Mouse (Mus musculus) MEL (cell line): Measurements from ENCODE around the gene Cep135. TPM values are rescaled to one million over a fixed set of nuclear protein-coding genes. Genes with fewer than 3 reads are reported as not detected.

Experiments
- DNase-seq: peaks from one replicate; pipeline ENCODE4 v3.0.0; 2011; ENCODE audit warnings: low read depth, low spot score
- H3K27ac ChIP-seq: 2 replicates; pipeline ENCODE4 v1.5.1; 2012; ENCODE audit warnings: low read depth, mild to moderate bottlenecking, control low read depth, low read length, moderate library complexity; ENCODE audit not compliant: control insufficient read depth
- H3K27me3 ChIP-seq, 2 experiments: fragments of 150-350 bp in 1 of 2; sonication (generic) in 1 of 2; 2 replicates each; pipeline ENCODE4 v1.6.1; 2012; ENCODE audit warnings: low read length in 2 of 2, mild to moderate bottlenecking in 2 of 2, improper control_type of control experiment in 1 of 2, moderate library complexity in 1 of 2; ENCODE audit not compliant: insufficient read depth in 2 of 2, control insufficient read depth in 1 of 2
- H3K36me3 ChIP-seq, 2 experiments: 2 replicates each; pipeline ENCODE4 v1.6.1; 2012 to 2014; ENCODE audit warnings: low read length in 2 of 2, improper control_type of control experiment in 1 of 2, inconsistent platforms in 1 of 2, mild to moderate bottlenecking in 1 of 2; ENCODE audit not compliant: insufficient read depth in 2 of 2, control insufficient read depth in 1 of 2
- H3K4me1 ChIP-seq, 2 experiments: fragments of 150-350 bp in 1 of 2; sonication (generic) in 1 of 2; 2 replicates each; pipeline ENCODE4 v1.6.1; 2012; ENCODE audit warnings: low read length in 2 of 2, improper control_type of control experiment in 1 of 2, mild to moderate bottlenecking in 1 of 2; ENCODE audit not compliant: insufficient read depth in 2 of 2, control insufficient read depth in 1 of 2
- H3K4me3 ChIP-seq, 2 experiments: fragments of 150-350 bp in 1 of 2; sonication (generic) in 1 of 2; 2 replicates each; pipeline ENCODE4 v1.5.1; 2012; ENCODE audit warnings: low read depth in 2 of 2, low read length in 2 of 2, mild to moderate bottlenecking in 2 of 2, moderate library complexity in 2 of 2, control low read depth in 1 of 2, improper control_type of control experiment in 1 of 2; ENCODE audit not compliant: control insufficient read depth in 1 of 2, insufficient read depth in 1 of 2
- H3K79me2 ChIP-seq: 2 replicates; pipeline ENCODE4 v1.6.1; 2012; ENCODE audit warnings: mild to moderate bottlenecking, low read length, moderate library complexity; ENCODE audit not compliant: control insufficient read depth, poor library complexity, insufficient read depth
- H3K9ac ChIP-seq: 2 replicates; pipeline ENCODE4 v1.6.1; 2012; ENCODE audit warnings: low read depth, mild to moderate bottlenecking, control low read depth, low read length, moderate library complexity; ENCODE audit not compliant: control insufficient read depth, poor library complexity, severe bottlenecking
- H3K9me3 ChIP-seq: fragments of 150-350 bp; sonication (generic); replicated peaks from 2 replicates; pipeline ENCODE4 v1.6.1; 2012; ENCODE audit warnings: mild to moderate bottlenecking, low read length, improper control_type of control experiment, moderate library complexity; ENCODE audit not compliant: insufficient read depth
- BHLHE40 ChIP-seq: IDR thresholded peaks from 2 replicates; pipeline ENCODE4 v1.6.1; 2012; ENCODE audit warnings: low read depth, mild to moderate bottlenecking, inconsistent platforms, low read length, improper control_type of control experiment, borderline replicate concordance
- CTCF ChIP-seq, 3 experiments: IDR thresholded peaks in 2 of 3; conservative IDR thresholded peaks in 1 of 3; 2 replicates each; pipeline ENCODE4 v1.5.1; 2011 to 2012; ENCODE audit warnings: low read length in 3 of 3, low read depth in 2 of 3, mild to moderate bottlenecking in 2 of 3, improper control_type of control experiment in 1 of 3, inconsistent platforms in 1 of 3, mixed read lengths in 1 of 3, moderate library complexity in 1 of 3; ENCODE audit not compliant: control insufficient read depth in 1 of 3, insufficient read depth in 1 of 3, poor library complexity in 1 of 3, severe bottlenecking in 1 of 3
- GATA1 ChIP-seq: IDR thresholded peaks from 2 replicates; pipeline ENCODE4 v1.6.1; 2011; ENCODE audit warnings: low read depth, low read length, improper control_type of control experiment
- KAT2A ChIP-seq: conservative IDR thresholded peaks from 2 replicates; pipeline ENCODE4 v1.6.1; 2012; ENCODE audit warnings: low read depth, low read length, improper control_type of control experiment, inconsistent platforms
- MAFK ChIP-seq: IDR thresholded peaks from 2 replicates; pipeline ENCODE4 v1.6.1; 2011; ENCODE audit warnings: low read depth, mild to moderate bottlenecking, low read length, improper control_type of control experiment, borderline replicate concordance
- MAX ChIP-seq: IDR thresholded peaks from 2 replicates; pipeline ENCODE4 v1.6.1; 2011; ENCODE audit warnings: low read length, improper control_type of control experiment
- MYB ChIP-seq: IDR thresholded peaks from 2 replicates; pipeline ENCODE4 v1.6.1; 2011; ENCODE audit warnings: mild to moderate bottlenecking, low read depth, low read length, improper control_type of control experiment
- MYC ChIP-seq: IDR thresholded peaks from 2 replicates; pipeline ENCODE4 v1.6.1; 2011; ENCODE audit warnings: low read depth, mild to moderate bottlenecking, low read length, improper control_type of control experiment, moderate library complexity
- NRF1 ChIP-seq: IDR thresholded peaks from 2 replicates; pipeline ENCODE4 v1.6.1; 2014; ENCODE audit warnings: low read depth, mild to moderate bottlenecking, inconsistent platforms, low read length, improper control_type of control experiment, moderate library complexity; ENCODE audit not compliant: poor library complexity, insufficient read depth, severe bottlenecking
- SMC3 ChIP-seq: IDR thresholded peaks from 2 replicates; pipeline ENCODE4 v1.6.1; 2011; ENCODE audit warnings: low read depth, low read length, improper control_type of control experiment
- TBP ChIP-seq: IDR thresholded peaks from 2 replicates; pipeline ENCODE4 v1.8.0; 2011; ENCODE audit warnings: low read depth, low read length, improper control_type of control experiment
- USF2 ChIP-seq, 2 experiments: IDR thresholded peaks; 2 replicates each; pipeline ENCODE4 v1.6.1; 2011 to 2012; ENCODE audit warnings: improper control_type of control experiment in 2 of 2, low read length in 2 of 2, borderline replicate concordance in 1 of 2, inconsistent platforms in 1 of 2, low read depth in 1 of 2, mild to moderate bottlenecking in 1 of 2; ENCODE audit not compliant: insufficient read depth in 1 of 2
- ZC3H11A ChIP-seq: IDR thresholded peaks from 2 replicates; pipeline ENCODE4 v1.6.1; 2012; ENCODE audit warnings: low read depth, mild to moderate bottlenecking, inconsistent platforms, low read length, improper control_type of control experiment
- ZKSCAN1 ChIP-seq: IDR thresholded peaks from 2 replicates; pipeline ENCODE4 v1.6.1; 2012; ENCODE audit warnings: low read depth, mild to moderate bottlenecking, inconsistent platforms, low read length, improper control_type of control experiment, moderate library complexity
- polyA plus RNA-seq, 2 experiments: library from polyadenylated mRNA; stranded (reverse) in 1 of 2; unstranded in 1 of 2; fragments of >175 nt in 1 of 2; fragments of >200 nt in 1 of 2; gene quantifications; 2 replicates each; pipeline versions ENCODE4 v1.2.1 to v1.2.4; 2012; ENCODE audit warnings: low replicate concordance in 2 of 2, low read depth in 1 of 2; ENCODE audit not compliant: insufficient read length in 2 of 2, insufficient read depth in 1 of 2, missing spikeins in 1 of 2
- total RNA-seq: library from RNA; depleted of rRNA; stranded (reverse); fragments of 300-350 nt; gene quantifications from 2 replicates; pipeline ENCODE4 v1.2.3, GENCODE M21; 2012

The Cep135 gene
- total and polyA plus RNA-seq, 3 experiments: 9.2 to 9.3 TPM; not detected in 1

GRCm38 (mm10) chr5:76627770-76628169 is 39.3 kb downstream of the Cep135 start (continued):
- no peak for TF ChIP-seq MAFK

- DNase-seq: no peak
- no peaks in the 10 kb centered on the region for H3K4me1 ChIP-seq
- TF ChIP-seq MYB: no peak
Observed at GRCm38 (mm10) chr5:76634012-76634411, 45.5 kb downstream of the Cep135 start.

GRCm38 (mm10) chr5:76635592-76635991 is 47.1 kb downstream of the Cep135 start:
- no peaks in the 10 kb centered on the region for H3K79me2 ChIP-seq
- peaks cover 0 to 8% of the 10 kb centered on the region in 2 experiments; a peak in 2 of 4 replicates for H3K36me3 ChIP-seq
- no peak overlapping the region for H3K27ac ChIP-seq
- H3K4me1 ChIP-seq: no peaks in the 10 kb centered on the region
- H3K9me3 ChIP-seq: no peaks in the 10 kb centered on the region
- H3K4me3 ChIP-seq: no peak overlapping the region
- no peak overlapping the region for H3K9ac ChIP-seq
- no peak for DNase-seq
- no peaks in the 10 kb centered on the region for H3K27me3 ChIP-seq
- TF ChIP-seq MAX (no peak), CTCF (IDR thresholded peaks at IDR 0.05 in 2 of 3, conservative IDR thresholded peaks at IDR 0.05 in 1 of 3; ENCODE audit: control insufficient read depth in 1 of 3, insufficient read depth in 1 of 3, low read depth in 2 of 3, low read length in 3 of 3, poor library complexity in 1 of 3, severe bottlenecking in 1 of 3) (0 out of 6 replicates have a peak, but pooled peaks of 1 of the 3 experiments have one; percentile 14), GATA1 (no peak)

More at GRCm38 (mm10) chr5:76634012-76634411, 45.5 kb downstream of the Cep135 start:
- no peaks in the 10 kb centered on the region for H3K27me3 ChIP-seq
- no peak overlapping the region for H3K4me3 ChIP-seq
- H3K9ac ChIP-seq: no peak overlapping the region
- H3K36me3 ChIP-seq: peaks cover 0 to 8% of the 10 kb centered on the region in 2 experiments; a peak in 2 of 4 replicates
- H3K9me3 ChIP-seq: no peaks in the 10 kb centered on the region
- H3K27ac ChIP-seq: no peak overlapping the region
- H3K79me2 ChIP-seq: no peaks in the 10 kb centered on the region

GRCm38 (mm10) chr5:76642076-76642475 is 53.6 kb downstream of the Cep135 start:
- Histone ChIP-seq H3K9ac (no peak overlapping the region), H3K27ac (no peak overlapping the region), H3K79me2 (no peaks in the 10 kb centered on the region), H3K36me3 (peaks cover 2 to 17% of the 10 kb centered on the region in 2 experiments; a peak in 2 of 4 replicates), H3K27me3 (no peaks in the 10 kb centered on the region), H3K4me1 (peaks cover 15 to 20% of the 10 kb centered on the region in 2 experiments), H3K9me3 (no peaks in the 10 kb centered on the region), H3K4me3 (no peak overlapping the region)
- DNase-seq: no peak
- TF ChIP-seq ZC3H11A (no peak), MYC (no peak), BHLHE40 (no peak), NRF1 (no peak), SMC3 (no peak), KAT2A (no peak), TBP (no peak), USF2 (IDR thresholded peaks at IDR 0.05; ENCODE audit: borderline replicate concordance in 1 of 2, insufficient read depth in 1 of 2, low read depth in 1 of 2, low read length in 2 of 2) (no peak), ZKSCAN1 (no peak)
